Mouse (Mus musculus) monocyte, adult 59 days (primary cell): Measurements from ENCODE around the gene 9330182O14Rik. TPM values are rescaled to one million over a fixed set of nuclear protein-coding genes. Genes with fewer than 3 reads are reported as not detected.

Source experiments
- total RNA-seq, 2 experiments: library from RNA; stranded (reverse); gene quantifications; one replicate each; pipeline ENCODE4 v1.2.4; 2023

9330182O14Rik gene
- not detected for total RNA-seq

GRCm38 (mm10) chr15:40134152-40134792 lies at the start of gene 9330182O14Rik:
9330182O14Rik (plus strand) TSS chr15:40134365.

